Mouse (Mus musculus) CH12.LX (cell line): ENCODE measurements around the gene Fgf8. TPM values are rescaled to one million over a fixed set of nuclear protein-coding genes. Genes with fewer than 3 reads are reported as not detected.

Source experiments
- DNase-seq: peaks from one replicate; pipeline ENCODE4 v3.0.0-alpha.2; 2013; ENCODE audit errors: extremely low read depth
- H3K27ac ChIP-seq: 2 replicates; pipeline ENCODE4 v1.5.1; 2012; ENCODE audit warnings: low read depth, mild to moderate bottlenecking, control low read depth, moderate library complexity; ENCODE audit not compliant: insufficient read depth
- H3K27me3 ChIP-seq: replicated peaks from 2 replicates; pipeline ENCODE3; 2012; ENCODE audit warnings: inconsistent platforms
- H3K36me3 ChIP-seq, 2 experiments: replicated peaks in 1 of 2; 2 replicates each; pipeline versions ENCODE3 to v1.6.1; 2012; ENCODE audit warnings: inconsistent platforms in 1 of 2, low read length in 1 of 2, mild to moderate bottlenecking in 1 of 2, mixed read lengths in 1 of 2, moderate library complexity in 1 of 2; ENCODE audit not compliant: control insufficient read depth in 1 of 2, insufficient read depth in 1 of 2
- H3K4me1 ChIP-seq, 2 experiments: 2 replicates each; pipeline ENCODE4 v1.6.1; 2012; ENCODE audit warnings: inconsistent platforms in 1 of 2, moderate library complexity in 1 of 2; ENCODE audit not compliant: insufficient read depth in 2 of 2, control insufficient read depth in 1 of 2
- H3K4me2 ChIP-seq: 2 replicates; pipeline ENCODE4 v1.6.1; 2012; ENCODE audit warnings: low read depth, mild to moderate bottlenecking, control low read depth; ENCODE audit not compliant: poor library complexity, insufficient read depth, severe bottlenecking
- H3K4me3 ChIP-seq, 3 experiments: fragments of 150-350 bp in 1 of 3; sonication (generic) in 1 of 3; replicated peaks in 1 of 3; 2 replicates each; pipeline versions ENCODE3 to v1.5.1; 2011 to 2012; ENCODE audit warnings: low read depth in 2 of 3, low read length in 2 of 3, mild to moderate bottlenecking in 2 of 3, moderate library complexity in 2 of 3, control low read depth in 1 of 3, improper control_type of control experiment in 1 of 3, inconsistent platforms in 1 of 3, mixed read lengths in 1 of 3; ENCODE audit not compliant: poor library complexity in 1 of 3
- H3K79me2 ChIP-seq: replicated peaks from 2 replicates; pipeline ENCODE4 v1.6.1; 2012; ENCODE audit warnings: mild to moderate bottlenecking, moderate library complexity; ENCODE audit not compliant: control insufficient read depth, poor library complexity, insufficient read depth, severe bottlenecking; ENCODE audit errors: extremely low read depth
- H3K9ac ChIP-seq: 2 replicates; pipeline ENCODE4 v1.6.1; 2012; ENCODE audit warnings: low read depth, mild to moderate bottlenecking, control low read depth, moderate library complexity; ENCODE audit not compliant: insufficient read depth
- H3K9me3 ChIP-seq: replicated peaks from 2 replicates; pipeline ENCODE3; 2012; ENCODE audit warnings: low read length, inconsistent platforms, mixed read lengths
- CHD2 ChIP-seq: IDR thresholded peaks from 2 replicates; pipeline ENCODE4 v1.6.1; 2011; ENCODE audit warnings: low read length, improper control_type of control experiment
- E2F4 ChIP-seq: IDR thresholded peaks from 2 replicates; pipeline ENCODE4 v1.6.1; 2011; ENCODE audit warnings: low read depth, low read length, improper control_type of control experiment; ENCODE audit not compliant: insufficient replicate concordance
- ELF1 ChIP-seq: IDR thresholded peaks from 2 replicates; pipeline ENCODE4 v1.6.1; 2014; ENCODE audit warnings: low read depth, mild to moderate bottlenecking, inconsistent platforms, low read length, improper control_type of control experiment
- EP300 ChIP-seq: IDR thresholded peaks from 2 replicates; pipeline ENCODE4 v1.6.1; 2011; ENCODE audit warnings: low read length, improper control_type of control experiment
- ETS1 ChIP-seq: conservative IDR thresholded peaks from 2 replicates; pipeline ENCODE4 v1.6.1; 2012; ENCODE audit warnings: low read depth, mild to moderate bottlenecking, inconsistent platforms, low read length, improper control_type of control experiment, moderate library complexity
- GABPA ChIP-seq: IDR thresholded peaks from 2 replicates; pipeline ENCODE4 v1.6.1; 2012; ENCODE audit warnings: low read depth, low read length, improper control_type of control experiment, inconsistent platforms; ENCODE audit not compliant: insufficient replicate concordance
- HCFC1 ChIP-seq: IDR thresholded peaks from 2 replicates; pipeline ENCODE4 v1.6.1; 2012; ENCODE audit warnings: low read depth, mild to moderate bottlenecking, inconsistent platforms, low read length, improper control_type of control experiment
- JUN ChIP-seq: IDR thresholded peaks from 2 replicates; pipeline ENCODE4 v1.6.1; 2011; ENCODE audit warnings: low read depth, mild to moderate bottlenecking, low read length, improper control_type of control experiment, moderate library complexity; ENCODE audit not compliant: insufficient read depth
- JUND ChIP-seq: conservative IDR thresholded peaks from 2 replicates; pipeline ENCODE4 v1.6.1; 2011; ENCODE audit warnings: low read depth, low read length, improper control_type of control experiment
- KAT2A ChIP-seq: IDR thresholded peaks from 2 replicates; pipeline ENCODE4 v1.6.1; 2012; ENCODE audit warnings: low read length, improper control_type of control experiment, inconsistent platforms; ENCODE audit not compliant: insufficient replicate concordance
- MAZ ChIP-seq: IDR thresholded peaks from 2 replicates; pipeline ENCODE4 v1.6.1; 2012; ENCODE audit warnings: low read depth, mild to moderate bottlenecking, inconsistent platforms, low read length, improper control_type of control experiment, moderate library complexity
- MEF2A ChIP-seq: IDR thresholded peaks from 2 replicates; pipeline ENCODE4 v1.6.1; 2014; ENCODE audit warnings: low read depth, mild to moderate bottlenecking, inconsistent platforms, low read length, improper control_type of control experiment, borderline replicate concordance
- MXI1 ChIP-seq: IDR thresholded peaks from 2 replicates; pipeline ENCODE4 v1.6.1; 2011; ENCODE audit warnings: mild to moderate bottlenecking, low read depth, low read length, improper control_type of control experiment
- NELFE ChIP-seq: IDR thresholded peaks from 2 replicates; pipeline ENCODE4 v1.6.1; 2011; ENCODE audit warnings: low read depth, low read length, improper control_type of control experiment
- PAX5 ChIP-seq: IDR thresholded peaks from 2 replicates; pipeline ENCODE4 v1.6.1; 2012; ENCODE audit warnings: low read length, inconsistent platforms, mixed read lengths
- POLR2AphosphoS2 ChIP-seq: IDR thresholded peaks from 2 replicates; pipeline ENCODE4 v1.6.1; 2011; ENCODE audit warnings: low read depth, low read length, improper control_type of control experiment
- RAD21 ChIP-seq: IDR thresholded peaks from 2 replicates; pipeline ENCODE4 v1.6.1; 2011; ENCODE audit warnings: low read depth, mild to moderate bottlenecking, low read length, improper control_type of control experiment, moderate library complexity
- RCOR1 ChIP-seq: conservative IDR thresholded peaks from 2 replicates; pipeline ENCODE4 v1.6.1; 2012; ENCODE audit warnings: low read depth, mild to moderate bottlenecking, inconsistent platforms, low read length, improper control_type of control experiment
- SIN3A ChIP-seq: IDR thresholded peaks from 2 replicates; pipeline ENCODE4 v1.6.1; 2012; ENCODE audit warnings: low read length, improper control_type of control experiment, inconsistent platforms
- SMC3 ChIP-seq: IDR thresholded peaks from 2 replicates; pipeline ENCODE4 v1.6.1; 2011; ENCODE audit warnings: low read depth, low read length, improper control_type of control experiment
- TBP ChIP-seq: conservative IDR thresholded peaks from 2 replicates; pipeline ENCODE4 v1.6.1; 2011; ENCODE audit warnings: low read depth, low read length, improper control_type of control experiment
- USF2 ChIP-seq: conservative IDR thresholded peaks from 2 replicates; pipeline ENCODE4 v1.6.1; 2011; ENCODE audit warnings: low read depth, low read length, improper control_type of control experiment
- ZC3H11A ChIP-seq: IDR thresholded peaks from 2 replicates; pipeline ENCODE4 v1.6.1; 2012; ENCODE audit warnings: low read depth, mild to moderate bottlenecking, inconsistent platforms, low read length, improper control_type of control experiment
- ZKSCAN1 ChIP-seq: IDR thresholded peaks from 2 replicates; pipeline ENCODE4 v1.6.1; 2012; ENCODE audit warnings: low read depth, inconsistent platforms, low read length, improper control_type of control experiment, borderline replicate concordance
- ZMIZ1 ChIP-seq: IDR thresholded peaks from 2 replicates; pipeline ENCODE4 v1.6.1; 2012; ENCODE audit warnings: low read depth, mild to moderate bottlenecking, inconsistent platforms, low read length, improper control_type of control experiment
- dilution Hi-C: fragments of 300-500 bp; cut with MboI; formaldehyde crosslinking; loops from 2 replicates; pipeline ENCODE4 v1.14.3; 2020; ENCODE audit warnings: low sequenced_read_pairs; ENCODE audit not compliant: extremely low pct_unique_long_range_greater_than_20kb, extremely low pct_ligation_motif_present
- in situ Hi-C: fragments of 300-500 bp; cut with MboI; formaldehyde crosslinking; loops from 3 replicates; pipeline ENCODE4 v1.14.3; 2019; ENCODE audit warnings: low sequenced_read_pairs, low pct_ligation_motif_present, low pct_unique_long_range_greater_than_20kb, mixed read lengths
- polyA plus RNA-seq: library from polyadenylated mRNA; unstranded; fragments of >175 nt; gene quantifications from 2 replicates; pipeline ENCODE4 v1.2.1, GENCODE M21; 2012; ENCODE audit warnings: low read depth; ENCODE audit not compliant: insufficient read length
- total RNA-seq, 2 experiments: library from RNA; depleted of rRNA; stranded (reverse); fragments of 300-350 nt in 1 of 2; fragments of >200 nt in 1 of 2; gene quantifications; 2 replicates each; pipeline ENCODE4 v1.2.3; 2012 to 2014

Gene Fgf8
- total and polyA plus RNA-seq, 3 experiments, result not detected

GRCm38 (mm10) chr19:45691001-45691535, 51.6 kb downstream of the Fgf8 start:
- Histone ChIP-seq H3K9ac (no peak overlapping the region), H3K79me2 (no peaks in the 10 kb centered on the region), H3K27ac (no peak overlapping the region), H3K36me3 (no peaks in the 10 kb centered on the region), H3K4me2 (no peak overlapping the region), H3K9me3 (no peaks in the 10 kb centered on the region), H3K27me3 (peaks cover 1% of the 10 kb centered on the region), H3K4me3 (no peak overlapping the region), H3K4me1 (peaks cover 0 to 7% of the 10 kb centered on the region in 2 experiments; a peak in 2 of 4 replicates)
- TF ChIP-seq ETS1, result no peak
- TF ChIP-seq E2F4, result no peak
- TF ChIP-seq GABPA, result no peak
- no peak for TF ChIP-seq RCOR1
- no peak for TF ChIP-seq CHD2
- TF ChIP-seq EP300, result no peak
- no peak for TF ChIP-seq POLR2AphosphoS2
- TF ChIP-seq SMC3, result no peak
- no peak for TF ChIP-seq MAZ
- no peak for TF ChIP-seq ELF1
- TF ChIP-seq NELFE, result no peak
- no peak for TF ChIP-seq JUN
- TF ChIP-seq ZKSCAN1, result no peak
- TF ChIP-seq ZC3H11A, result no peak
- TF ChIP-seq JUND, result no peak
- TF ChIP-seq MEF2A, result no peak
- dilution Hi-C loops (no loop called here), in situ Hi-C loops (no loop called here)
- no peak for DNase-seq

DNA sequence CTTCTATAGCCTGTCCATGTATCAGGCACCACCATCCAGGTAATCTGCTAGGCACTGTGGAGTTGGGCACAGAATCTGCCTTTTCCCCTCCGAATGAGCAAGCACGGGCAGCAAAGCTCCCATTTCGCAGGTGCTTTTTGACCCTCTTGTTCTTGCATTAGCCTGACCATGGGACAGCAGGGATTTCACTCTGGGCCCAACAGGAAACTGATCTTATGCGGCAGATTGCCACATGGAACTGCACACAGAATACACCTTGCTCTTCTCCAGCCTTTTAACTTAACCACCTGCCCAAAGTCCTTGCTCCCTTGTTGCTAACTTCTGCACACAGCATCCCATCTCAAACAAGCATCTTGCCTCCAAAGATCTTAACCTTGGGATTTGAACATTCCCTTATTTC, 55.7 kb downstream of the Fgf8 start:
- H3K9me3 ChIP-seq, result no peaks in the 10 kb centered on the region
- no peak for DNase-seq
- TF ChIP-seq TBP, result no peak
- no peak for TF ChIP-seq MEF2A
- no peak for TF ChIP-seq USF2
- TF ChIP-seq HCFC1, result no peak
- no peak for TF ChIP-seq SIN3A
- no peak for TF ChIP-seq ZMIZ1
- no peak for TF ChIP-seq RAD21
- no peak for TF ChIP-seq KAT2A
- no peak for TF ChIP-seq PAX5
- no peak for TF ChIP-seq MXI1
- no peak for TF ChIP-seq ZKSCAN1
- no peaks in the 10 kb centered on the region for H3K36me3 ChIP-seq
- H3K4me3 ChIP-seq, result no peak overlapping the region
- H3K27ac ChIP-seq, result no peak overlapping the region
- no peak overlapping the region for H3K9ac ChIP-seq
- dilution Hi-C loops (no loop called here), in situ Hi-C loops (no loop called here)
- peaks cover 1% of the 10 kb centered on the region for H3K27me3 ChIP-seq
- no peaks in the 10 kb centered on the region for H3K79me2 ChIP-seq
- no peak overlapping the region for H3K4me2 ChIP-seq
- H3K4me1 ChIP-seq, result peaks cover 0 to 7% of the 10 kb centered on the region in 2 experiments; a peak in 2 of 4 replicates
